Mouse (Mus musculus): ENCODE measurements around the gene Hils1.

- TF ChIP-seq CTCF (IDR thresholded peaks at IDR 0.05; ENCODE audit: extremely low read depth, insufficient read length, insufficient replicate concordance, low read depth, low read length) (no peak), POLR2A (IDR thresholded peaks at IDR 0.05; ENCODE audit: low read depth, low read length) (no peak)
These were observed 34.4 kb downstream of the Hils1 start for GRCm38 (mm10) chr11:95001584-95002347.

Data from small intestine, adult 2 months (tissue).